Mouse (Mus musculus): ENCODE results near the gene Ttll5. TPM values are rescaled to one million over a fixed set of nuclear protein-coding genes. Genes with fewer than 3 reads are reported as not detected.

The Ttll5 gene
- total RNA-seq, 4 experiments from 2014 or later: 12.8 to 20.7 (median 14.9) TPM

- DNase-seq (ENCODE audit: low spot score): no peak
These were observed 104.1 kb downstream of the Ttll5 start for GRCm38 (mm10) chr12:85928513-85928912.

- DNase-seq (ENCODE audit: low spot score): no peak
These were observed 105.3 kb downstream of the Ttll5 start for GRCm38 (mm10) chr12:85929711-85930110.

- no peak for DNase-seq (ENCODE audit: low spot score)
These were observed 106.3 kb downstream of the Ttll5 start for GRCm38 (mm10) chr12:85930713-85931112.

- no peak for DNase-seq (ENCODE audit: low spot score)
These were observed 108.8 kb downstream of the Ttll5 start for GRCm38 (mm10) chr12:85933241-85933640.

- no peak for DNase-seq (ENCODE audit: low spot score)
These were observed 112.9 kb downstream of the Ttll5 start for GRCm38 (mm10) chr12:85937384-85937783.

GRCm38 (mm10) chr12:85943456-85943855 is 119.0 kb downstream of the Ttll5 start:
- no peak for DNase-seq (ENCODE audit: low spot score)

GRCm38 (mm10) chr12:85944419-85944818 is 120.0 kb downstream of the Ttll5 start:
- DNase-seq (ENCODE audit: low spot score): no peak

- DNase-seq (ENCODE audit: low spot score): no peak
These were observed 122.7 kb downstream of the Ttll5 start for GRCm38 (mm10) chr12:85947161-85947560.

- no peak for DNase-seq (ENCODE audit: low spot score)
These were observed 125.2 kb downstream of the Ttll5 start for GRCm38 (mm10) chr12:85949667-85950066.

- no peak for DNase-seq (ENCODE audit: low spot score)
These were observed 125.9 kb downstream of the Ttll5 start for GRCm38 (mm10) chr12:85950371-85950770.

- DNase-seq (ENCODE audit: low spot score): no peak
These were observed 126.6 kb downstream of the Ttll5 start for GRCm38 (mm10) chr12:85951036-85951435.

- no peak for DNase-seq (ENCODE audit: low spot score)
These were observed 127.4 kb downstream of the Ttll5 start for GRCm38 (mm10) chr12:85951822-85952221.

- no peak for DNase-seq (ENCODE audit: low spot score)
These were observed 127.9 kb downstream of the Ttll5 start for GRCm38 (mm10) chr12:85952349-85952748.

- no peak for DNase-seq (ENCODE audit: low spot score)
These were observed 129.7 kb downstream of the Ttll5 start for GRCm38 (mm10) chr12:85954167-85954566.

- DNase-seq (ENCODE audit: low spot score): no peak
These were observed 130.6 kb downstream of the Ttll5 start for GRCm38 (mm10) chr12:85955062-85955461.

- DNase-seq (ENCODE audit: low spot score): no peak
These were observed 131.2 kb downstream of the Ttll5 start for GRCm38 (mm10) chr12:85955690-85956089.

- no peak for DNase-seq (ENCODE audit: low spot score)
These were observed 131.8 kb downstream of the Ttll5 start for GRCm38 (mm10) chr12:85956251-85956650.

GRCm38 (mm10) chr12:85958460-85958859 is 134.0 kb downstream of the Ttll5 start:
- no peak for DNase-seq (ENCODE audit: low spot score)

GRCm38 (mm10) chr12:85959822-85960501 is 135.5 kb downstream of the Ttll5 start:
- DNase-seq (ENCODE audit: low spot score): no peak

GRCm38 (mm10) chr12:85960699-85961098 is 136.2 kb downstream of the Ttll5 start:
- DNase-seq (ENCODE audit: low spot score): no peak

GRCm38 (mm10) chr12:85963160-85963559 is 138.7 kb downstream of the Ttll5 start:
- DNase-seq (ENCODE audit: low spot score): no peak

- DNase-seq (ENCODE audit: low spot score): no peak
These were observed 139.2 kb downstream of the Ttll5 start for GRCm38 (mm10) chr12:85963699-85964098.

GRCm38 (mm10) chr12:85964436-85964835 is 140.0 kb downstream of the Ttll5 start:
- DNase-seq (ENCODE audit: low spot score): no peak

GRCm38 (mm10) chr12:85967812-85968211 is 143.4 kb downstream of the Ttll5 start:
- DNase-seq (ENCODE audit: low spot score): no peak
